Mouse (Mus musculus): Measurements from ENCODE around the gene Olfr701. TPM values are rescaled to one million over a fixed set of nuclear protein-coding genes. Genes with fewer than 3 reads are reported as not detected.

Olfr701 gene
- polyA plus RNA-seq (2017; shearing (Covaris generic)), result not detected

DNA sequence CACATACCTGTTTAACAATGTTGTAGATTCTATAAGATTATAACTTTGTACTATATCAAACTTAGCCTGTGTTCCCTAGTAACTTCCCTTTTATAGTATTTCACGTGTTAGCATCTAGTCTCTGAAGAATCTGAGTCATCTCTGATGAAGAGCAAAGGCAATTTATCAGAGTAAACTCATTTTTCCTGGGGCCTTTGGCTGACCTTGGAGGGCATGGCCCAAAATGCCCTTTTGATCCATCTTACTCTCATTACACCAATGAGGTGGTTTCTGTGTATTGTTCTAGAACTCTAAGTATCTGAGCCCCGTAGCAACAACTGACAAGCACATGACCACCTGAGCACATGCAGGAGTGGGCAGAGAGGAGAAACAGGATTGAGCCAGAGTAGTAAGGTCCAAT lies at the start of gene Olfr701:
Olfr701 (plus strand) TSS at position 301 of the 400 bp plus-strand sequence.

DNA sequence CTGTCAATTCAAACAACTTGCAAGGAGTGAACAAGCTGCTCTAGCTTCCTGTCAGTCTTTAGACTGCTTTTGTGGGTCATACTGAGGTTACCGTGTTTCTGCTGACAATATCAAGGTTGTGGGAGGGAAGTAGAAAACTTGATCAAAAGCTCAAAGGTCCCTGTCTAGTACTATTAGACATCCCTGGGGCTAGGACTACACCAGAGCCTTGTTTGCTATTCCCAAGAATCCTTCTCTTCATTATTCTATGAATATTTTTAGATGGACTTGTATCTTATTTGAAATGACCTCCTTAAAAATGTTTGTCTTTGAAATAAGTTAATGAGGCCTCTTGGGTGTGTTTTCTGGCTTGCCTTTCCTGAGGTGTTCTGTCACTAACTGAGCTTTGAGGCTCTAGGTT lies 20.8 kb upstream of the Olfr701 start, which contains the start of gene Olfr699:
Olfr699 (minus strand) TSS at position 101 of the 400 bp plus-strand sequence.

DNA sequence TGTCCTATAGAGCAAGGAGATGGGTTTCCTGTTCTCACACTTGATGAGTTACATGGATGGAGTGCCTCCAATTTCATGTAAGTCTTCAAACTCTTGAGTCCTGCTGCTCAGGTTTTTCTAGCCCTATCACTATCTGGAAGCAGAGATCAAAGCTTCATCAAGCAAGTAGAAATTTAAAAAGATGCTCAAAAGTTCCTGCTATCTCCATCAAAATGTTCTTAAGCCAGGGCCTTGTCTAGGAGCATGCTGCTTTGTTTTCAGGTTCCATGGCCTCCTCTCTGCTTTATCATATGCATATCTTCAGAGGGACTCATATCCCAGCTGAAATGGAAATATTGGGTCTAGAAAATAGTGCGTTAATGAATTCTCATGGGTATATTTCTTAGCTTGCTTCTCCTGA lies 5.2 kb upstream of the Olfr701 start, which contains the start of gene Olfr700:
Olfr700 (minus strand) TSS at position 101 of the 400 bp plus-strand sequence.

DNA sequence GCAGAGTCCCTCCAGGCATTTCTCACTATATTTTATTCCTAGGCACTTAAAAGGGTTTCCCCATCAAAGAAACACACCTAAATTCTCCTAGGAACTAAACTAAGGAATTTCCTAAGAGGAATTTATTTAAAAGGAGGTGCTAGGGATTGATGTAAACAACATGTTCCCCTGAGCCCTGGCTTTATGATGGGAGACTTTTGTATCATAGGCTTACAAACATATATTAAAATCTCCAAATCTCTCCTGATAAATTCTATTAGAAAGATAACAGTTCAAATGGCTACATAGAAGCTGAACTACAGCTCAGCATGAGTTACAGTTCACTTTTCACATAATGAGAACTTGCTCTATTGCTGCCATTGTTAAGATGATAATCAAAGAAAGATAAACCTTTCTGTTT lies 19.9 kb downstream of the Olfr701 start, which contains the start of gene Olfr702:
Olfr702 (minus strand) TSS at position 101 of the 400 bp plus-strand sequence.

DNA sequence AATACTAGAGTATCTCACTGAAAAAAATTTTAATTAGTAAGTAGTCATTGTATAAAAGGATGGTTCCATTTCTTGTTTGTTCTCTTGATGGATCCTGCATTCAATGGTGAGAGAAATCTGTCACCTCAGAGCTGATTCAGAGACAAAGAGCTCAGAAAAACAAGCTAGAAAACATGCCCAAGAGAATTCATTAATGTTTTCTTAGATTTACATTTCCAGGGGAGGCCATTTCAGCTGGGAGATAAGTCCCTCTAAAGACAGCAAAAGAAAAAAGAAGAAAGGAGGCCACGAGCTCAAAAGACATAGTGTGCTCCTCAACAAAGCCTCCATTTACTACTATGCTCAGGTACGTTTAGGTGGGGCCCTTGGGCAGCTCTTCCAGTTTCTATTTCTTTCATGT lies 29.1 kb downstream of the Olfr701 start, which contains the start of gene Olfr703:
Olfr703 (plus strand) TSS at position 301 of the 400 bp plus-strand sequence.

DNA sequence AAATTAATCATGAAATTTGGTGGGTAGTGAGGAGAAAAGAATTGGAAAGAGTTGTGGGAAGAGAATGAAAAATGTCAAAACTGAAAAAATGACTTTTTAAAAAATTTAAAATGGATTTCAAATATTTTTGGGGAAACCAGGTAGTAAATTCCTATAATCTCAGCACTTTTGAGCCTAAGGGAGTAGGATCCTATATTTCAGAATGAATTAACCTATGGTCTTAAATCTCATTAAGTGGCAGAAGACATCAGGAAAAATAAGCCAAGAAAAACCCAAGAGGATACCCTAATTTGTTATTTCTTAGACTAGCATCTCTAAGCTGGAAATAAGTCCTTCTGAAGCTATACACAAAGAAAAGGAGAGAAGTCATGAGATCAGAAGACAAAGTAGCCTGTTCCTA lies 49.0 kb downstream of the Olfr701 start, which contains the start of gene Olfr704:
Olfr704 (plus strand) TSS at position 301 of the 400 bp plus-strand sequence.

Other genes starting within 250 kb of the Olfr701 start
- gene Olfr693, start 133.5 kb upstream of the Olfr701 start, polyA plus RNA-seq (2017; shearing (Covaris generic)), result not detected
- gene Olfr694, start 122.3 kb upstream of the Olfr701 start, polyA plus RNA-seq (2017; shearing (Covaris generic)), result not detected
- gene Olfr695, start 97.7 kb upstream of the Olfr701 start, polyA plus RNA-seq (2017; shearing (Covaris generic)), result not detected
- gene Olfr697, start 71.7 kb upstream of the Olfr701 start, polyA plus RNA-seq (2017; shearing (Covaris generic)), result not detected
- 0.10 TPM for gene Olfr698, start 58.7 kb upstream of the Olfr701 start, polyA plus RNA-seq (2017; shearing (Covaris generic))
- gene Olfr699, start 20.9 kb upstream of the Olfr701 start, polyA plus RNA-seq (2017; shearing (Covaris generic)), result not detected
- not detected for gene Olfr700, start 5.3 kb upstream of the Olfr701 start, polyA plus RNA-seq (2017; shearing (Covaris generic))
- not detected for gene Olfr702, start 19.8 kb downstream of the Olfr701 start, polyA plus RNA-seq (2017; shearing (Covaris generic))
- not detected for gene Olfr703, start 29.2 kb downstream of the Olfr701 start, polyA plus RNA-seq (2017; shearing (Covaris generic))
- not detected for gene Olfr704, start 49.1 kb downstream of the Olfr701 start, polyA plus RNA-seq (2017; shearing (Covaris generic))
- 0.52 TPM for gene Olfr705, start 62.8 kb downstream of the Olfr701 start, polyA plus RNA-seq (2017; shearing (Covaris generic))
- gene Olfr706, start 74.0 kb downstream of the Olfr701 start, polyA plus RNA-seq (2017; shearing (Covaris generic)), result not detected
- gene Olfr707, start 87.1 kb downstream of the Olfr701 start, polyA plus RNA-seq (2017; shearing (Covaris generic)), result not detected
- not detected for gene Olfr1532-ps1, start 93.9 kb downstream of the Olfr701 start, polyA plus RNA-seq (2017; shearing (Covaris generic))
- not detected for gene Olfr709-ps1, start 118.1 kb downstream of the Olfr701 start, polyA plus RNA-seq (2017; shearing (Covaris generic))
- not detected for gene Olfr710, start 134.2 kb downstream of the Olfr701 start, polyA plus RNA-seq (2017; shearing (Covaris generic))
- not detected for gene Olfr6, start 149.8 kb downstream of the Olfr701 start, polyA plus RNA-seq (2017; shearing (Covaris generic))
- not detected for gene Olfr711, start 161.3 kb downstream of the Olfr701 start, polyA plus RNA-seq (2017; shearing (Covaris generic))
- not detected for gene Olfr2, start 191.9 kb downstream of the Olfr701 start, polyA plus RNA-seq (2017; shearing (Covaris generic))
- not detected for gene Olfr713, start 217.0 kb downstream of the Olfr701 start, polyA plus RNA-seq (2017; shearing (Covaris generic))